Mouse (Mus musculus): ENCODE measurements around the gene Rtkn2.

GRCm38 (mm10) chr10:68104881-68105781, 125.8 kb downstream of the Rtkn2 start:
- no peak for TF ChIP-seq CTCF (IDR thresholded peaks at IDR 0.05; ENCODE audit: low read depth)
- peak; percentile 22; the same call in 1 of the 2 replicates for TF ChIP-seq EP300 (IDR thresholded peaks at IDR 0.05; ENCODE audit: low read depth)

Measured in heart, postnatal 0 days (tissue).